Mouse (Mus musculus) intestine, embryonic 14.5 days (tissue): ENCODE measurements around the gene Nedd8. TPM values are rescaled to one million over a fixed set of nuclear protein-coding genes. Genes with fewer than 3 reads are reported as not detected.
A peak's percentile ranks its signal among the peaks of the same experiment; 100 is the strongest.

Experiments
- ATAC-seq: fragments of 200-750 bp; cut with Nextera tagmentation; replicated peaks from 2 replicates; pipeline ENCODE4 v1.8.0; 2017; ENCODE audit warnings: low read depth, moderate number of reproducible peaks, moderate TSS enrichment, moderate library complexity; ENCODE audit not compliant: low FRiP score, low TSS enrichment
- DNase-seq: peaks from one replicate; pipeline ENCODE4 v3.0.0-alpha.2; 2018; ENCODE audit warnings: low spot score
- H3K27ac ChIP-seq: fragments of 300-500 bp; sonication (generic); 2 replicates; pipeline ENCODE4 v1.5.1; 2014; ENCODE audit warnings: low read depth, mild to moderate bottlenecking, control low read depth
- H3K27me3 ChIP-seq: fragments of 300-500 bp; sonication (generic); replicated peaks from 2 replicates; pipeline ENCODE4 v1.6.1; 2014; ENCODE audit warnings: low read length, control low read depth; ENCODE audit not compliant: control insufficient read depth, insufficient read depth
- H3K36me3 ChIP-seq: fragments of 300-500 bp; sonication (generic); 2 replicates; pipeline ENCODE4 v1.6.1; 2014; ENCODE audit warnings: low read length, control low read depth; ENCODE audit not compliant: control insufficient read depth, insufficient read depth
- H3K4me1 ChIP-seq: fragments of 300-500 bp; sonication (generic); replicated peaks from 2 replicates; pipeline ENCODE4 v1.6.1; 2014; ENCODE audit warnings: low read length, control low read depth, mixed read lengths; ENCODE audit not compliant: control insufficient read depth, insufficient read depth
- H3K4me2 ChIP-seq: fragments of 300-500 bp; sonication (generic); 2 replicates; pipeline ENCODE4 v1.6.1; 2014; ENCODE audit warnings: low read length
- H3K4me3 ChIP-seq: fragments of 300-500 bp; sonication (generic); 2 replicates; pipeline ENCODE4 v1.5.1; 2014; ENCODE audit warnings: low read depth, low read length, control low read depth, mixed read lengths
- H3K9ac ChIP-seq: fragments of 300-500 bp; sonication (generic); 2 replicates; pipeline ENCODE4 v1.6.1; 2014; ENCODE audit warnings: mild to moderate bottlenecking, low read length
- H3K9me3 ChIP-seq: fragments of 300-500 bp; sonication (generic); 2 replicates; pipeline ENCODE4 v1.6.1; 2016; ENCODE audit warnings: low read length, control low read depth; ENCODE audit not compliant: control insufficient read depth
- WGBS: fragments of 180-500 bp; shearing (Covaris S2); extraction: QIAGEN DNeasy Blood & Tissue Kit; methylation state at CpG from one replicate; pipeline ENCODE4 v1.1.7; 2014; 5-methylcytosine and 5-hydroxymethylcytosine counted together
- polyA plus RNA-seq: library from polyadenylated mRNA; unstranded; fragments of >200 nt; fragmentation: Nextera tagmentation; extraction: Ambion mirVana; gene quantifications from 2 replicates; pipeline ENCODE4 v1.2.1, GENCODE M21; 2014

Nedd8 gene
- polyA plus RNA-seq, 1 experiment from 2014 or later, result 563 TPM

GRCm38 (mm10) chr14:55689433-55689832 lies 17.5 kb upstream of the Nedd8 start:
- WGBS, result 74% methylated on average over 10 of the region's 10 CpGs
- H3K4me2 ChIP-seq, result no peak overlapping the region
- H3K9me3 ChIP-seq, result no peaks in the 10 kb centered on the region
- H3K9ac ChIP-seq, result no peak overlapping the region
- H3K4me3 ChIP-seq, result no peak overlapping the region
- H3K36me3 ChIP-seq, result no peaks in the 10 kb centered on the region
- no peak for ATAC-seq
- no peaks in the 10 kb centered on the region for H3K27me3 ChIP-seq
- DNase-seq, result no peak
- H3K27ac ChIP-seq, result no peak overlapping the region
- H3K4me1 ChIP-seq, result no peaks in the 10 kb centered on the region

GRCm38 (mm10) chr14:55682118-55682493 lies 10.2 kb upstream of the Nedd8 start:
- no peaks in the 10 kb centered on the region for H3K9me3 ChIP-seq
- peaks cover 35% of the 10 kb centered on the region for H3K36me3 ChIP-seq
- peak overlapping the region; percentile 62 for H3K4me2 ChIP-seq
- peak overlapping the region; percentile 29; the same call in 1 of the 2 replicates for H3K9ac ChIP-seq
- no peaks in the 10 kb centered on the region for H3K27me3 ChIP-seq
- DNase-seq (no peak), ATAC-seq (peak; percentile 13)
- H3K4me1 ChIP-seq, result peaks cover 8% of the 10 kb centered on the region; the same call in 1 of the 2 replicates
- peak overlapping the region; percentile 76 for H3K4me3 ChIP-seq
- H3K27ac ChIP-seq, result no peak overlapping the region; the same call in 1 of the 2 replicates
- WGBS, result 12% methylated on average over 3 of the region's 3 CpGs

DNA sequence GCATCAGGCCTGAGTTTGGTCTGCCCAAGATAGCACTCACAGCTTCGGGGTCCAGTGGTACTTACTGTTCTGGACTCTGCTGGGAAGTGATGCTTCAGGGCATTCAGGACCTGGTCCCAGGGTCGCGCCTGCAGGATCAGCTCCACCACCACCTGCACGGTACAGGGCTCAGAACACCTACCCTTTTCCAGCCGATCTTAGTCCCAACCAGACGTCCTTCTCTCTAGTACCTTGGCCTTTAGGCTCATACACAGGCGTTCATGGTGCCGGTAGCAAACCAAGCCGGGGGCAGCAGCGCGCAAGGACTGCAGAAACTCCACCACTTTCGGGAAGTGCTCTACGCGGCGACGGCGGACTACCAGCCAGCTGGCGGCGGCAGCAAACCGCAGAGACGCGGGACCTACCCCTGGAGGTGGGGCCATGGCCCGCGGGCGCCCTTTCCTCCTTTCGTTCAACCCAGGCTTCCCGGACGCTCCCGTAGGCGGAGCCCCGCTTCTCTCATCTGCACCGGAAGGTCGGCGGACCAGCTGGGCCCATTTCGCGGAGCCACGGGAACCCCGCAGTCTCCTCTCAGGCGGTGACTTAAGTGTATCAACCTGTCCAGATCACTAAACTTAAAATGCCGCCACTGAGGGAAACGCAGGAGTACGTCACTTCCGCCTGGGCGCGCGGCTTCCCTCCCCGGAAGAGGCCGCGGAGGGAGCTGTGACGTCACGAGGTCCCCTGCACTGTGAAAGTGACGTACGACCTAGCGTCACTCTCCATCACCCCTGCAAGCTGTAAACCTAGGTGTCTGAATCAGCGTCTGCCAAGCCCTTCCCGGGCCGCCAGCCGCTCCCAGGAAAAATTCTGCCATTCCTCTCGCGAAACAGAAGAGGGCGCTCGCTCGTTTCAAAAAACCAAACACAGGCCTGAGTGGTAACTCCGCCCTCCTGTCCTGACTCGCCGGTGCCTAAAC lies 9.5 kb upstream of the Nedd8 start, which contains the start of gene Tinf2:
TSS of gene Tinf2 (minus strand) at position 661 of the 958 bp plus-strand sequence.
- Histone ChIP-seq H3K9me3 (no peaks in the 10 kb centered on the region), H3K36me3 (peaks cover 42% of the 10 kb centered on the region), H3K4me3 (peak within 1 kb of the TSS; percentile 76), H3K4me2 (peak within 1 kb of the TSS; percentile 62), H3K9ac (peak within 1 kb of the TSS; percentile 63), H3K27me3 (no peaks in the 10 kb centered on the region), H3K27ac (peak within 1 kb of the TSS; percentile 81), H3K4me1 (peaks cover 8% of the 10 kb centered on the region; the same call in 1 of the 2 replicates)
- ATAC-seq, result peak; percentile 98
- DNase-seq, result peak; percentile 98
- under 1% methylated on average over 64 of the region's 66 CpGs for WGBS

DNA sequence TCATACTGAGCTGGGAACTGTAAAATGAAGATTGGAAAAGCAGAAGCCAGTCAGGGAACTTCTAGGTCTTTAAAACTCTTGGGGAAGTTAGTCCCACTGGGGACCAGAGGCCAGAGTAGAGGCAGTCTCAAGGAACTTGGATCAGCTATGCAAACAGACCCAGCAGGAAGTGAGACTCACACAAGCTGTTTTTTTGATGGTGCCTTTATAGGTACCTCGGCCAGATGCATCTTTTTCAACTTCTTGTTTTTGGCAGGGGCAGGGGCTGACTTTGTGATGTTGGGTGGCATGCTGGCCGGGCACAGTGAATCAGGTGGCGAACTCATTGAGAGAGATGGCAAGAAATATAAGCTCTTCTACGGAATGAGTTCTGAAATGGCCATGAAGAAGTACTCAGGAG lies 5.7 kb upstream of the Nedd8 start:
- Histone ChIP-seq H3K27ac (no peak overlapping the region), H3K9ac (no peak overlapping the region), H3K9me3 (no peaks in the 10 kb centered on the region), H3K27me3 (no peaks in the 10 kb centered on the region), H3K4me3 (no peak overlapping the region), H3K4me2 (no peak overlapping the region), H3K36me3 (peaks cover 59% of the 10 kb centered on the region), H3K4me1 (peaks cover 13% of the 10 kb centered on the region; the same call in 1 of the 2 replicates)
- ATAC-seq, result no peak
- no peak for DNase-seq
- 85% methylated on average over 4 of the region's 4 CpGs for WGBS

DNA sequence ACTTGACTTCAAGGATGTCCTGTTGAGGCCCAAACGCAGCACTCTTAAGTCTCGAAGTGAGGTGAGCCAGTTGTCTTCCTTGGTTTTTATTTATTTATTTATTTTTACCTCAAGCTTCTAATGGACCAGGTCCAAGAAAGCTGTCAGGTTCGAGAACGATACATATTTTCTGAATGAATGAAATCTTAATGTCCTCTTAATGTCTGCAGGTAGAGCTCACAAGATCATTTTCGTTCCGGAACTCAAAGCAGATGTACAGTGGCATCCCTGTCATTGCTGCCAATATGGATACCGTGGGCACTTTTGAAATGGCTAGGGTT lies 777 bp upstream of the Nedd8 start:
- no peaks in the 10 kb centered on the region for H3K9me3 ChIP-seq
- 73% methylated on average over 7 of the region's 7 CpGs for WGBS
- peak overlapping the region; percentile 88 for H3K4me2 ChIP-seq
- ATAC-seq (no peak), DNase-seq (no peak)
- H3K27me3 ChIP-seq, result no peaks in the 10 kb centered on the region
- H3K4me1 ChIP-seq, result peaks cover 17% of the 10 kb centered on the region; the same call in 1 of the 2 replicates
- peak overlapping the region; percentile 96 for H3K4me3 ChIP-seq
- H3K9ac ChIP-seq, result peak overlapping the region; percentile 56
- H3K27ac ChIP-seq, result peak overlapping the region; percentile 73
- H3K36me3 ChIP-seq, result peaks cover 44% of the 10 kb centered on the region

- Histone ChIP-seq H3K9me3 (no peaks in the 10 kb centered on the region), H3K27me3 (no peaks in the 10 kb centered on the region), H3K36me3 (peaks cover 34% of the 10 kb centered on the region), H3K4me1 (peaks cover 17% of the 10 kb centered on the region; the same call in 1 of the 2 replicates), H3K4me3 (peak overlapping the region; percentile 96), H3K9ac (peak overlapping the region; percentile 80), H3K4me2 (peak overlapping the region; percentile 96), H3K27ac (peak overlapping the region; percentile 73)
- 0% methylated on average over 12 of the region's 12 CpGs for WGBS
- no peak for DNase-seq
- peak; percentile 9; the same call in 1 of the 2 replicates for ATAC-seq
Observed at GRCm38 (mm10) chr14:55671486-55671832, 465 bp downstream of the Nedd8 start.

- Histone ChIP-seq H3K27ac (no peak overlapping the region; the same call in 1 of the 2 replicates), H3K9ac (no peak overlapping the region), H3K4me3 (0 out of 2 replicates have a peak overlapping the region, but pooled peaks have one; percentile 88), H3K9me3 (no peaks in the 10 kb centered on the region), H3K36me3 (peaks cover 47% of the 10 kb centered on the region), H3K4me1 (peaks cover 5% of the 10 kb centered on the region; the same call in 1 of the 2 replicates), H3K4me2 (peak overlapping the region; percentile 62), H3K27me3 (no peaks in the 10 kb centered on the region)
- no peak for ATAC-seq
- 47% methylated on average over 2 of the region's 2 CpGs for WGBS
- DNase-seq, result no peak
Observed at GRCm38 (mm10) chr14:55660636-55661035, 11.3 kb downstream of the Nedd8 start.

- H3K36me3 ChIP-seq, result peaks cover 45% of the 10 kb centered on the region
- no peaks in the 10 kb centered on the region for H3K27me3 ChIP-seq
- peak; percentile 80 for DNase-seq
- ATAC-seq, result peak; percentile 84
- H3K9me3 ChIP-seq, result no peaks in the 10 kb centered on the region
- H3K27ac ChIP-seq, result peak within 1 kb of the TSS; percentile 43; the same call in 1 of the 2 replicates
- peak within 1 kb of the TSS; percentile 88 for H3K4me3 ChIP-seq
- H3K9ac ChIP-seq, result peak within 1 kb of the TSS; percentile 72
- WGBS, result 1% methylated on average over 39 of the region's 39 CpGs
- peaks cover 5% of the 10 kb centered on the region; the same call in 1 of the 2 replicates for H3K4me1 ChIP-seq
- H3K4me2 ChIP-seq, result peak within 1 kb of the TSS; percentile 62
Observed at GRCm38 (mm10) chr14:55659960-55660573, 11.9 kb downstream of the Nedd8 start, which contains the start of gene Mdp1. Mdp1 (minus strand) TSS chr14:55660508.
